Mouse (Mus musculus) thymus, adult 2 months (tissue): ENCODE results near the gene Eif4e2.

Source experiments
- CTCF ChIP-seq: fragments of 200-500 bp; IDR thresholded peaks from 2 replicates; pipeline ENCODE4 v1.5.1; 2012; ENCODE audit warnings: mild to moderate bottlenecking, control low read depth, low read length, moderate library complexity, borderline replicate concordance; ENCODE audit not compliant: control insufficient read depth, poor library complexity, insufficient read depth; ENCODE audit errors: extremely low read depth
- POLR2A ChIP-seq: fragments of 200-500 bp; IDR thresholded peaks from 2 replicates; pipeline ENCODE4 v1.6.1; 2012; ENCODE audit warnings: mild to moderate bottlenecking, low read length, control low read depth, moderate library complexity; ENCODE audit not compliant: control insufficient read depth, poor library complexity, insufficient read depth; ENCODE audit errors: extremely low read depth

GRCm38 (mm10) chr1:87205502-87205901 lies 8.2 kb upstream of the Eif4e2 start:
- TF ChIP-seq CTCF (no peak), POLR2A (no peak)
